Mouse (Mus musculus): ENCODE results near the gene Nupl2. TPM values are rescaled to one million over a fixed set of nuclear protein-coding genes. Genes with fewer than 3 reads are reported as not detected.

Nupl2 gene
- total RNA-seq (2023), result 3.8 and 4.4 TPM in 2 replicates

GRCm38 (mm10) chr5:24164789-24165445, at the start of gene Nupl2:
TSS of gene Nupl2 (plus strand) at chr5:24164963.

Other genes starting within 250 kb of the Nupl2 start
- gene Fam126a, start 134.3 kb upstream of the Nupl2 start, total RNA-seq (2023), result 15.6 and 16.8 TPM in 2 replicates
- gene Klhl7, start 64.4 kb upstream of the Nupl2 start, total RNA-seq (2023), result 9.2 and 12.6 TPM in 2 replicates
- 0.47 TPM in 1 of 2 replicates, not detected in the other for gene Kcnh2, start 186.6 kb downstream of the Nupl2 start, total RNA-seq (2023)
- gene Nos3, start 199.8 kb downstream of the Nupl2 start, total RNA-seq (2023), result not detected in 2 replicates
- gene Atg9b, start 227.2 kb downstream of the Nupl2 start, total RNA-seq (2023), result 0.88 and 1.4 TPM in 2 replicates
- 7.5 and 10.0 TPM in 2 replicates for gene Abcb8, start 228.7 kb downstream of the Nupl2 start, total RNA-seq (2023)
- gene Asic3, start 248.4 kb downstream of the Nupl2 start, total RNA-seq (2023), result not detected in 2 replicates

Measured in neutrophil, adult 65 days (primary cell).